11 mouse cellular contexts compared by ENCODE assay signal in genomic region chr15:85167086-85167679, GRCm38 (mm10). TPM values are rescaled to one million over a fixed set of nuclear protein-coding genes. Genes with fewer than 3 reads are reported as not detected.
DNase-seq lines count a peak whose midpoint lies in the region; ATAC-seq and TF ChIP-seq lines count a peak whose summit lies in the region.
"Had no signal": no experiment of that assay in that cellular context is flagged by ENCODE, and none has a peak within 500 bp of the region (broad histone marks: within the 10 kb centered on the region; RNA-seq: fewer than 3 reads in every experiment).

No protein-coding gene starts in this region.

- H3K36me3 ChIP-seq in lung, embryonic 15.5 days: no peaks in the 10 kb centered on the region
- H3K36me3 ChIP-seq in limb, embryonic 10.5 days: no peaks in the 10 kb centered on the region
- H3K36me3 ChIP-seq in stomach, postnatal 0 days (ENCODE audit: control insufficient read depth, insufficient read depth, low read length): no peaks in the 10 kb centered on the region
- no peaks in the 10 kb centered on the region for H3K36me3 ChIP-seq in lung, postnatal 0 days (ENCODE audit: insufficient read depth, low read length)

- ATAC-seq in lung, embryonic 15.5 days (ENCODE audit: borderline replicate concordance, extremely low read depth, low FRiP score, low TSS enrichment): no peak
- ATAC-seq in stomach, postnatal 0 days (ENCODE audit: low FRiP score, low TSS enrichment): peak; percentile 80
- no peak for ATAC-seq in erythroid progenitor cell, adult 5-6 weeks (replicated peaks; ENCODE audit: low FRiP score, poor library complexity, severe bottlenecking)
- ATAC-seq in lung, postnatal 0 days: no peak

- H3K4me2 ChIP-seq in lung, embryonic 15.5 days: no peak overlapping the region
- no peak overlapping the region for H3K4me2 ChIP-seq in stomach, postnatal 0 days (replicated peaks; ENCODE audit: low read depth)
- H3K4me2 ChIP-seq in lung, postnatal 0 days (replicated peaks; ENCODE audit: low read depth, low read length): no peak overlapping the region

- WGBS in lung, embryonic 15.5 days: 49% methylated on average over 12 of the region's 12 CpGs
- 26% methylated on average over 12 of the region's 12 CpGs for WGBS in limb, embryonic 10.5 days
- WGBS in stomach, postnatal 0 days: 51% methylated on average over 12 of the region's 12 CpGs
- WGBS in lung, postnatal 0 days: 54% methylated on average over 12 of the region's 12 CpGs

- H3K9ac ChIP-seq in lung, embryonic 15.5 days: no peak overlapping the region
- no peak overlapping the region for H3K9ac ChIP-seq in stomach, postnatal 0 days (ENCODE audit: low read length)
- H3K9ac ChIP-seq in lung, postnatal 0 days (replicated peaks; ENCODE audit: low read depth): no peak overlapping the region

- TF ChIP-seq CTCF in stomach, postnatal 0 days (IDR thresholded peaks at IDR 0.05; ENCODE audit: low read depth): no peak
- TF ChIP-seq CTCF in lung, postnatal 0 days (IDR thresholded peaks at IDR 0.05): no peak

- H3K4me1 ChIP-seq in lung, embryonic 15.5 days: peaks cover 38% of the 10 kb centered on the region
- H3K4me1 ChIP-seq in limb, embryonic 10.5 days: peaks cover 82% of the 10 kb centered on the region
- H3K4me1 ChIP-seq in stomach, postnatal 0 days (replicated peaks; ENCODE audit: control insufficient read depth, insufficient read depth): no peaks in the 10 kb centered on the region; the same call in 1 of the 2 replicates
- H3K4me1 ChIP-seq in lung, postnatal 0 days (ENCODE audit: insufficient read depth, low read depth, low read length): no peaks in the 10 kb centered on the region

- H3K27ac ChIP-seq in lung, embryonic 15.5 days: peak overlapping the region; percentile 66; the same call in 1 of the 2 replicates
- H3K27ac ChIP-seq in limb, embryonic 10.5 days: peak overlapping the region; percentile 94
- peak overlapping the region; percentile 30; the same call in 1 of the 2 replicates for H3K27ac ChIP-seq in stomach, postnatal 0 days (replicated peaks)
- no peak overlapping the region for H3K27ac ChIP-seq in lung, postnatal 0 days (ENCODE audit: low read length)

- no peak for TF ChIP-seq EP300 in stomach, postnatal 0 days (optimal IDR thresholded peaks at IDR 0.05)
- TF ChIP-seq EP300 in lung, postnatal 0 days (IDR thresholded peaks at IDR 0.05): no peak

- no peaks in the 10 kb centered on the region for H3K27me3 ChIP-seq in lung, embryonic 15.5 days
- no peaks in the 10 kb centered on the region for H3K27me3 ChIP-seq in limb, embryonic 10.5 days (ENCODE audit: low read depth, poor library complexity, severe bottlenecking)
- no peaks in the 10 kb centered on the region for H3K27me3 ChIP-seq in stomach, postnatal 0 days (ENCODE audit: control insufficient read depth, insufficient read depth, low read length)
- H3K27me3 ChIP-seq in lung, postnatal 0 days (replicated peaks; ENCODE audit: insufficient read depth, low read length): no peaks in the 10 kb centered on the region

- H3K4me3 ChIP-seq in lung, embryonic 15.5 days: no peak overlapping the region
- H3K4me3 ChIP-seq in limb, embryonic 10.5 days: peak overlapping the region; percentile 39; the same call in 1 of the 2 replicates
- no peak overlapping the region for H3K4me3 ChIP-seq in stomach, postnatal 0 days (ENCODE audit: low read depth, low read length)
- H3K4me3 ChIP-seq in lung, postnatal 0 days (ENCODE audit: low read depth, low read length): no peak overlapping the region

- DNase-seq in embryo, embryonic 11 days: peak; percentile 29
- DNase-seq in embryo, embryonic 10.5 days (ENCODE audit: low spot score): no peak
- no peak for DNase-seq in lung, postnatal 36 days
- peak; percentile 75 for DNase-seq in limb, embryonic 10.5 days (ENCODE audit: low spot score)
- DNase-seq in stomach, postnatal 0 days (ENCODE audit: low spot score): peak; percentile 42
- DNase-seq in lung, postnatal 0 days (ENCODE audit: low spot score): no peak
- DNase-seq: kidney, adult 18-20 months had no signal

- no peaks in the 10 kb centered on the region for H3K9me3 ChIP-seq in lung, embryonic 15.5 days
- H3K9me3 ChIP-seq in limb, embryonic 10.5 days (replicated peaks): no peaks in the 10 kb centered on the region
- H3K9me3 ChIP-seq in stomach, postnatal 0 days (ENCODE audit: control insufficient read depth, low read length): no peaks in the 10 kb centered on the region
- H3K9me3 ChIP-seq in lung, postnatal 0 days (ENCODE audit: low read length): no peaks in the 10 kb centered on the region

RNA-seq across cellular contexts. Expression of gene Ribc2, which starts 35.3 kb away (rescaled TPM):
- 0.39 and 0.49 TPM in 2 replicates for polyA plus RNA-seq in lung, embryonic 15.5 days (2015; fragmentation: Nextera tagmentation; extraction: Ambion mirVana)
- polyA plus RNA-seq in limb, embryonic 10.5 days (2016; fragmentation: Nextera tagmentation; extraction: Ambion mirVana): 0.34 and 0.49 TPM in 2 replicates
- polyA plus RNA-seq in stomach, postnatal 0 days (2015; fragmentation: Nextera tagmentation; extraction: Ambion mirVana): 0.08 TPM in 1 of 2 replicates, not detected in the other
- not detected in 2 replicates for total RNA-seq in erythroid progenitor cell, adult 5-6 weeks (2015; ENCODE audit: low replicate concordance)
- not detected in 2 replicates for total RNA-seq in erythroid progenitor cell, adult 5-6 weeks (2017; ENCODE audit: low replicate concordance)
- polyA plus RNA-seq in lung, postnatal 0 days (2015; fragmentation: Nextera tagmentation; extraction: Ambion mirVana): 0.56 and 1.2 TPM in 2 replicates
- total RNA-seq: left cerebral cortex, postnatal 36 days had no signal

RNA-seq across cellular contexts. Expression of gene Smc1b, which starts 35.4 kb away (rescaled TPM):
- polyA plus RNA-seq in lung, embryonic 15.5 days (2015; fragmentation: Nextera tagmentation; extraction: Ambion mirVana): 0.21 and 0.39 TPM in 2 replicates
- polyA plus RNA-seq in limb, embryonic 10.5 days (2016; fragmentation: Nextera tagmentation; extraction: Ambion mirVana): 0.19 and 0.38 TPM in 2 replicates
- 0.07 and 0.08 TPM in 2 replicates for polyA plus RNA-seq in stomach, postnatal 0 days (2015; fragmentation: Nextera tagmentation; extraction: Ambion mirVana)
- total RNA-seq in erythroid progenitor cell, adult 5-6 weeks (2015; ENCODE audit: low replicate concordance): not detected in 2 replicates
- not detected in 2 replicates for total RNA-seq in erythroid progenitor cell, adult 5-6 weeks (2017; ENCODE audit: low replicate concordance)
- 0.04 TPM in 1 of 2 replicates, not detected in the other for polyA plus RNA-seq in lung, postnatal 0 days (2015; fragmentation: Nextera tagmentation; extraction: Ambion mirVana)
- total RNA-seq: left cerebral cortex, postnatal 36 days had no signal
- polyA plus RNA-seq: neural tube, embryonic 11.5 days had no signal

RNA-seq across cellular contexts. Expression of gene Fbln1, which starts 38.6 kb away (rescaled TPM):
- polyA plus RNA-seq in lung, embryonic 15.5 days (2015; fragmentation: Nextera tagmentation; extraction: Ambion mirVana): 248 and 250 TPM in 2 replicates
- polyA plus RNA-seq in limb, embryonic 10.5 days (2016; fragmentation: Nextera tagmentation; extraction: Ambion mirVana): 258 and 261 TPM in 2 replicates
- 109 and 112 TPM in 2 replicates for polyA plus RNA-seq in stomach, postnatal 0 days (2015; fragmentation: Nextera tagmentation; extraction: Ambion mirVana)
- total RNA-seq in erythroid progenitor cell, adult 5-6 weeks (2015; ENCODE audit: low replicate concordance): not detected in 2 replicates
- not detected in 2 replicates for total RNA-seq in erythroid progenitor cell, adult 5-6 weeks (2017; ENCODE audit: low replicate concordance)
- polyA plus RNA-seq in lung, postnatal 0 days (2015; fragmentation: Nextera tagmentation; extraction: Ambion mirVana): 45.7 and 51.2 TPM in 2 replicates

Comparison
In these comparisons a context has a peak if more than half of its experiments do, and no peak if none do; other contexts are left out.
1. DNase-seq: peak in embryo, embryonic 11 days (single experiment), limb, embryonic 10.5 days (single experiment) and stomach, postnatal 0 days (single experiment); none in embryo, embryonic 10.5 days (single experiment), lung, postnatal 36 days (single experiment) and lung, postnatal 0 days (single experiment).